Mouse (Mus musculus): Measurements from ENCODE around the gene Ercc6.

The Ercc6 gene

GRCm38 (mm10) chr14:32583696-32584095 is 70.4 kb downstream of the Ercc6 start:
- no peak for DNase-seq

GRCm38 (mm10) chr14:32587013-32587784 is 73.9 kb downstream of the Ercc6 start:
- peak; percentile 72 for DNase-seq

- DNase-seq, result no peak
These were observed 77.1 kb downstream of the Ercc6 start for GRCm38 (mm10) chr14:32590377-32590776.

- peak; percentile 77 for DNase-seq
These were observed 84.2 kb downstream of the Ercc6 start for GRCm38 (mm10) chr14:32597232-32598231.

GRCm38 (mm10) chr14:32598437-32599219 is 85.3 kb downstream of the Ercc6 start:
- DNase-seq, result no peak

- DNase-seq, result no peak
These were observed 86.1 kb downstream of the Ercc6 start, which contains the start of gene Prrxl1 for GRCm38 (mm10) chr14:32599290-32600041. Gene Prrxl1, plus strand, starts transcription at chr14:32599407.

GRCm38 (mm10) chr14:32600110-32600509 is 86.8 kb downstream of the Ercc6 start:
- DNase-seq, result no peak

- DNase-seq, result no peak
These were observed 92.2 kb downstream of the Ercc6 start for GRCm38 (mm10) chr14:32605508-32605907.

- DNase-seq, result no peak
These were observed 93.0 kb downstream of the Ercc6 start for GRCm38 (mm10) chr14:32606316-32606715.

- peak; percentile 23 for DNase-seq
These were observed 96.1 kb downstream of the Ercc6 start for GRCm38 (mm10) chr14:32609392-32609791.

GRCm38 (mm10) chr14:32617253-32617652 is 103.9 kb downstream of the Ercc6 start:
- DNase-seq, result no peak

- DNase-seq, result no peak
These were observed 110.9 kb downstream of the Ercc6 start for GRCm38 (mm10) chr14:32624245-32624644.

- no peak for DNase-seq
These were observed 111.5 kb downstream of the Ercc6 start for GRCm38 (mm10) chr14:32624811-32625210.

- no peak for DNase-seq
These were observed 114.0 kb downstream of the Ercc6 start for GRCm38 (mm10) chr14:32627271-32627670.

- no peak for DNase-seq
These were observed 115.3 kb downstream of the Ercc6 start for GRCm38 (mm10) chr14:32628584-32628983.

Data from liver (tissue).